Mouse (Mus musculus) intestine, postnatal 0 days (tissue): ENCODE measurements around the gene She. TPM values are rescaled to one million over a fixed set of nuclear protein-coding genes. Genes with fewer than 3 reads are reported as not detected.

Experiments
- ATAC-seq: fragments of 200-750 bp; cut with Nextera tagmentation; 2 replicates; pipeline ENCODE4 v1.8.0; 2017; ENCODE audit warnings: mild to moderate bottlenecking, moderate TSS enrichment, moderate library complexity
- H3K27ac ChIP-seq: fragments of 300-500 bp; sonication (generic); 2 replicates; pipeline ENCODE4 v1.5.1; 2014; ENCODE audit warnings: mild to moderate bottlenecking, low read depth, low read length, moderate library complexity
- H3K27me3 ChIP-seq: fragments of 300-500 bp; sonication (generic); replicated peaks from 2 replicates; pipeline ENCODE4 v1.6.1; 2014; ENCODE audit warnings: low read length, mixed read lengths; ENCODE audit not compliant: control insufficient read depth, insufficient read depth
- H3K36me3 ChIP-seq: fragments of 300-500 bp; sonication (generic); 2 replicates; pipeline ENCODE4 v1.6.1; 2014; ENCODE audit warnings: mild to moderate bottlenecking, moderate library complexity; ENCODE audit not compliant: control insufficient read depth, insufficient read depth
- H3K4me1 ChIP-seq: fragments of 300-500 bp; sonication (generic); replicated peaks from 2 replicates; pipeline ENCODE4 v1.6.1; 2014; ENCODE audit warnings: antibody characterized with exemption, low read length, mixed read lengths; ENCODE audit not compliant: control insufficient read depth, insufficient read depth
- H3K4me2 ChIP-seq: fragments of 300-500 bp; sonication (generic); replicated peaks from 2 replicates; pipeline ENCODE4 v1.6.1; 2014; ENCODE audit warnings: low read depth, mild to moderate bottlenecking, moderate library complexity
- H3K4me3 ChIP-seq: fragments of 300-500 bp; sonication (generic); 2 replicates; pipeline ENCODE4 v1.5.1; 2014; ENCODE audit warnings: low read depth, low read length
- H3K9ac ChIP-seq: fragments of 300-500 bp; sonication (generic); 2 replicates; pipeline ENCODE4 v1.6.1; 2014; ENCODE audit warnings: mild to moderate bottlenecking, low read depth, low read length
- H3K9me3 ChIP-seq: fragments of 300-500 bp; sonication (generic); 2 replicates; pipeline ENCODE4 v1.6.1; 2016; ENCODE audit warnings: mixed run types; ENCODE audit not compliant: control insufficient read depth
- CTCF ChIP-seq: sonication (generic); IDR thresholded peaks from 2 replicates; pipeline ENCODE4 v1.5.1; 2016; ENCODE audit warnings: low read depth, mild to moderate bottlenecking, control low read depth, antibody characterized with exemption, moderate library complexity
- WGBS: fragments of 180-500 bp; shearing (Covaris S2); extraction: QIAGEN DNeasy Blood & Tissue Kit; methylation state at CpG from one replicate; pipeline ENCODE4 v1.1.7; 2014; 5-methylcytosine and 5-hydroxymethylcytosine counted together
- polyA plus RNA-seq: library from polyadenylated mRNA; unstranded; fragments of >200 nt; fragmentation: Nextera tagmentation; extraction: Ambion mirVana; gene quantifications from 2 replicates; pipeline ENCODE4 v1.2.1, GENCODE M21; 2015

The She gene
- polyA plus RNA-seq, 1 experiment from 2014 or later = 1.6 TPM

DNA sequence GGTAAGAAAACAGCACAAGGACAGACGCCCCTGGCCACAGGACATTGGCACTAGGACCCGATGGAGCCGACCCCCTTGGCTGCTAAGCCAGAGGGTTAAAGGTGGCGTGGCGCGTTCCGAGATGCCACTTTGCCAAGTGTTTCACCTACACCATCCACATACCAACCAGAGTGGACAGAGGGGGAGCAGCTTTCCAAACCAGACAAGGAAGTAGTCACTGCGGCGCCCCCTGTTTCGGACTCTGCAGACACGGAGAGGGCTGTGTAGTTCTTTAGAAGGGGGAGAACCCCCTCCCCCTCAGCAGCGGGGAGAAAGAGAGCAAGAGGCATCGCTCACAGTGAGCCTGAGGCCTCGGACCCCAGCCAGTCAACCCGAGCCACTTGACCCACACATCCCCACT, 28.3 kb upstream of the She start:
- no peak for ATAC-seq
- TF ChIP-seq CTCF = no peak
- no peak overlapping the region for H3K4me3 ChIP-seq
- H3K9me3 ChIP-seq = no peaks in the 10 kb centered on the region
- no peaks in the 10 kb centered on the region for H3K36me3 ChIP-seq
- WGBS = 84% methylated on average over 15 of the region's 15 CpGs
- no peak overlapping the region for H3K9ac ChIP-seq
- H3K4me2 ChIP-seq = no peak overlapping the region
- H3K4me1 ChIP-seq = no peaks in the 10 kb centered on the region; the same call in 1 of the 2 replicates
- H3K27ac ChIP-seq = no peak overlapping the region
- H3K27me3 ChIP-seq = no peaks in the 10 kb centered on the region

DNA sequence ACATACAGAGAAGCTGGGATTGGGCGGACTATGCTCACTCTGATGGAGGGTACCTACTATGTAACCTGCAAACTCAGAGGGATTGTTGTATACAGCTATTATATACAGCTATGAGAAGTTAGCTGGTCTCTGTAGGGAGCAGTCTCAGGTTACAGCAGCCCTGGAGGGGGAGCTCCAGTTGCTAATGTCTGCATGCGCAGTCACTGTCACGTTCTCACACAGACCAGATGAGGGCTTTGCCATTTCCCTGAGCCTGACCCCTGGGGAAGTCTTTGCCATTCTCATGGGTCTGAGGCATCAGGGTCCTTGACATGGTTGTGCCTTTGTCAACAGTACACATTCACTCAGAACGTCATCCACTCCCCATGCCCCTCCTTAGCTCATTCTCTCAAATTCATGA, 26.0 kb upstream of the She start:
- no peaks in the 10 kb centered on the region for H3K27me3 ChIP-seq
- H3K4me1 ChIP-seq = no peaks in the 10 kb centered on the region; the same call in 1 of the 2 replicates
- TF ChIP-seq CTCF = no peak
- H3K9me3 ChIP-seq = no peaks in the 10 kb centered on the region
- H3K4me3 ChIP-seq = no peak overlapping the region
- ATAC-seq = no peak
- H3K4me2 ChIP-seq = no peak overlapping the region
- no peak overlapping the region for H3K27ac ChIP-seq
- 70% methylated on average over 4 of the region's 4 CpGs for WGBS
- no peak overlapping the region for H3K9ac ChIP-seq
- no peaks in the 10 kb centered on the region for H3K36me3 ChIP-seq

DNA sequence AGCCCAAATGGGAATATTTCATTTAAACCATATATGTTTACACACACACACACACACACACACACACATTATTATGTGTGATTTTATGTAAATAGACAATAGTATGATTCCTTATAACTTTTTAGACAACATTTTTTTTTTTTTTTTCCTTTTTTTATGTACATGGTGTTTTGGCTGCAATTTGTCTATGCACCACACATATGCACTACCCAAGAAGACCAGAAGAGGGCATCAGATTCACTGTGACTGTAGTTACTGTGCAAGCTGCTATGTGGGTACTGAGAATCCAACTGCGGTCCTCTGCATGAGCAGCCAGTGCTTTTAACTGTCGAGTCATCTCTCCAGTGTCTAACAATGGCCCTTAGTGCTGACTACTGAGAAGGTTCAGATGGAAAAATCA, 24.4 kb upstream of the She start:
- TF ChIP-seq CTCF = peak; percentile 49
- H3K4me3 ChIP-seq = no peak overlapping the region
- H3K9me3 ChIP-seq = no peaks in the 10 kb centered on the region
- H3K27me3 ChIP-seq = no peaks in the 10 kb centered on the region
- 97% methylated on average over 2 of the region's 2 CpGs for WGBS
- H3K36me3 ChIP-seq = no peaks in the 10 kb centered on the region
- H3K4me1 ChIP-seq = no peaks in the 10 kb centered on the region; the same call in 1 of the 2 replicates
- no peak overlapping the region for H3K27ac ChIP-seq
- H3K4me2 ChIP-seq = no peak overlapping the region
- H3K9ac ChIP-seq = no peak overlapping the region
- no peak for ATAC-seq

DNA sequence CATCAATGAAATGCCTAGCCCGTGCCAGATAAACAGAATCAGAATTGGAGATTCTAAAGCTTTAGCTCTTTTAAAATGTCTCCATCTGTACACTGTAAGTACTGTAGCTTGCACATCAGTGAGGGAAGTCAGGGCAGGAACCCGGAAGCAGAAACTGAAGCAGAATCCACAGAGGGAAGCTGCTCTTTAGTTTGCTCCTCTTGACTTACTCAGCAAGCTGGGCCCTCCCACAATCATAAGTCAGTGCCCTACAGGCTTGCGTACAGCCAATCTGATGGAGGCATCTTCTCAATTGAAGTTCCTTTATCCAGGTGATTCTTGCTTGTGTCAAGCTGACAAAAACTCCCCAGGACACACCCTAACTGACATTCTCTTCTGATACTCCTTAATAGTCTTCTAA, 24.0 kb upstream of the She start:
- Histone ChIP-seq H3K9ac (no peak overlapping the region), H3K27me3 (no peaks in the 10 kb centered on the region; the same call in 1 of the 2 replicates), H3K4me2 (no peak overlapping the region), H3K36me3 (no peaks in the 10 kb centered on the region), H3K9me3 (no peaks in the 10 kb centered on the region), H3K4me1 (no peaks in the 10 kb centered on the region), H3K27ac (no peak overlapping the region), H3K4me3 (no peak overlapping the region)
- no peak for ATAC-seq
- TF ChIP-seq CTCF = no peak
- 92% methylated on average over 3 of the region's 3 CpGs for WGBS

DNA sequence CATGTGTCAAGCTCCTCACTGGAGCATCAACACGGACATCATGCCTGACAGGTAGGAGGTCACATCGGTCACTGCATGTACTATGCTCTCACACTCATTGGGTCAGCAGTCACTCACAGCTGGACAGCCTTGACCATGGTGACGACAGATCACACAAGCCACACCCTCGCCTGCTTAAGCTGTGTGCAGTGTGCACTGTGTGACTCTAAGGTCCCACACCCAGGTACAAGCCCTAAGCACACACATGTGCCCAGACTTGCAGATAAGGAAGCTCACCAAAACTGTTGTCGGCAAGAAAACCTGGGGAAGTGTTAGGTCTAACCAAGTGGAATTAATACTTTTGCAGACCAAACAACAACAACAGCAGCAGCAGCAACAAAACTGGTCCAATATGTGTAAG, 23.3 kb upstream of the She start:
- no peak overlapping the region for H3K4me3 ChIP-seq
- peak; percentile 47; the same call in 1 of the 2 replicates for ATAC-seq
- TF ChIP-seq CTCF = no peak
- H3K9ac ChIP-seq = no peak overlapping the region
- no peaks in the 10 kb centered on the region for H3K9me3 ChIP-seq
- H3K27ac ChIP-seq = no peak overlapping the region
- H3K4me1 ChIP-seq = no peaks in the 10 kb centered on the region
- H3K27me3 ChIP-seq = no peaks in the 10 kb centered on the region; the same call in 1 of the 2 replicates
- 54% methylated on average over 5 of the region's 5 CpGs for WGBS
- H3K36me3 ChIP-seq = no peaks in the 10 kb centered on the region
- H3K4me2 ChIP-seq = no peak overlapping the region

DNA sequence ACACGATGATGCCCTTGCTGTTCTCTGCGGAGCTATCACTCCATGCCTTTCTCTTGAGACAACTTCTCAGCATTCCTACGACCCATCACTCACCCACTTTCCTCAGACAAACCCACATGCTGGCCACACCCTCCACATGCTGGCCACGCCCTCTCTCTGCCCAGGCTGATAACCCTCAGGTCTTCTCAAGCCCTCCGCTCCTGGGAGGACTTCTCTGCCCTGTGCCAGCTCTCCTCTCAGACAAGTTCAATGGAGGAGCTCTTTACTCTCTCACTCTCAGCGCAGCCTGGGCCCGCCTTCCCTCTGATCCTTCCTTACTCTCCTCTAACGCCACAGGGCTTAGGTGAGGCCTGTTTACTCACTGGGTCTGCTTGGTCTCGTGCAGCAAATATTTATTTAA, 22.5 kb upstream of the She start:
- no peaks in the 10 kb centered on the region; the same call in 1 of the 2 replicates for H3K27me3 ChIP-seq
- H3K9ac ChIP-seq = no peak overlapping the region
- ATAC-seq = no peak
- no peak for TF ChIP-seq CTCF
- no peak overlapping the region for H3K4me3 ChIP-seq
- no peaks in the 10 kb centered on the region for H3K4me1 ChIP-seq
- no peak overlapping the region for H3K27ac ChIP-seq
- H3K36me3 ChIP-seq = no peaks in the 10 kb centered on the region
- H3K9me3 ChIP-seq = no peaks in the 10 kb centered on the region
- no peak overlapping the region for H3K4me2 ChIP-seq
- WGBS = 36% methylated on average over 9 of the region's 9 CpGs

DNA sequence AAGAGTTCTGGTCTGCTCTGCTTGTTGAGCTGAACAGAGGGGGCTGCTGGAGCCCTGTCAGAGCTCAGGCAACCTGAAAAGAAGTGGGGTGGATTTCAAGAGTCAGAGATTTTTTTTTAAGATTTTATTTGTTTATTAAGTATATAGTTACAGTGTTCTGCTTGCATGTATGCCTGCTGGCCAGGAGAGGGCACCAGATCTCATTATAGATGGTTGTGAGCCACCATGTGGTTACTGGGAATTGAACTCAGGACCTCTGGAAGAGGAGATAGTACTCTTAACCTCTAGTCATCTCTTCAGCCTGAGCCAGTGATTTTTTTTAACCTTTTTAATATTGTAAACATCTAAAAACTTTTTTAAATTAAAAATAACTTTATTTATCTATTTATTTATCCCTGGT, 20.3 kb upstream of the She start:
- no peaks in the 10 kb centered on the region for H3K36me3 ChIP-seq
- peak; percentile 56 for TF ChIP-seq CTCF
- ATAC-seq = no peak
- no peaks in the 10 kb centered on the region for H3K9me3 ChIP-seq
- H3K4me3 ChIP-seq = no peak overlapping the region
- H3K27me3 ChIP-seq = no peaks in the 10 kb centered on the region; the same call in 1 of the 2 replicates
- no peak overlapping the region for H3K27ac ChIP-seq
- H3K4me2 ChIP-seq = no peak overlapping the region
- no peaks in the 10 kb centered on the region for H3K4me1 ChIP-seq
- H3K9ac ChIP-seq = no peak overlapping the region
